In genomic region chr4:118083217-118083951, GRCm38 (mm10) we compare ENCODE assay signal across 8 mouse cellular contexts. TPM values are rescaled to one million over a fixed set of nuclear protein-coding genes. Genes with fewer than 3 reads are reported as not detected.
DNase-seq lines count a peak whose midpoint lies in the region; ATAC-seq and TF ChIP-seq lines count a peak whose summit lies in the region.

No protein-coding gene starts in this region.

- TF ChIP-seq POLR2A in cortical plate, adult 2 months (IDR thresholded peaks at IDR 0.05; ENCODE audit: extremely low read depth, insufficient read depth, low read length) = no peak

- no peak overlapping the region for H3K27ac ChIP-seq in cortical plate, adult 2 months (ENCODE audit: insufficient read depth, low read length)
- H3K27ac ChIP-seq in left cerebral cortex, adult 2 months = no peak overlapping the region

- intact Hi-C loops in left cerebral cortex, adult 2 months (cut with DNase I) = loop anchor here (1.0 to 10.0 kb wide), 5 partner anchors 155 to 491 kb away; no protein-coding TSS in a partner anchor

- H3K4me1 ChIP-seq in cortical plate, adult 2 months (ENCODE audit: control insufficient read depth, insufficient read depth, low read length) = peaks cover 4% of the 10 kb centered on the region

- peak; percentile 99 for DNase-seq in gastrocnemius, postnatal 10 days
- DNase-seq in hindlimb bud, embryonic 11.5 days (ENCODE audit: extremely low spot score, low read depth, low spot score) = peak; percentile 84
- DNase-seq in left cerebral cortex, adult 2 months (ENCODE audit: extremely low spot score in 1 of 2, low spot score in 2 of 2) = peak; percentile 90 to 96
- DNase-seq in right cerebral cortex, adult 18-20 months = peak; percentile 91
- DNase-seq in urinary bladder, adult 2 months (ENCODE audit: low spot score) = peak; percentile 97

- no peak overlapping the region for H3K4me3 ChIP-seq in cortical plate, adult 2 months (ENCODE audit: insufficient read depth, low read length)
- no peak overlapping the region for H3K4me3 ChIP-seq in left cerebral cortex, adult 2 months

- peak; percentile 52 for ATAC-seq in activated CD4-positive, CD25-positive, alpha-beta regulatory T cell, adult 4 months
- ATAC-seq in megakaryocyte, adult 5-6 weeks (ENCODE audit: poor library complexity, severe bottlenecking) = peak; percentile 94

- peak; percentile 97 for TF ChIP-seq CTCF in cortical plate, adult 2 months (IDR thresholded peaks at IDR 0.05; ENCODE audit: extremely low read depth, insufficient read depth, low read length)
- peak; percentile 96 for TF ChIP-seq CTCF in left cerebral cortex, adult 2 months (IDR thresholded peaks at IDR 0.05)

RNA-seq across cellular contexts. Expression of gene St3gal3, which starts 51.3 kb away (rescaled TPM):
- polyA plus RNA-seq in activated CD4-positive, CD25-positive, alpha-beta regulatory T cell, adult 4 months (2017; shearing (Covaris generic)) = under 1 TPM; 0.77 to 0.85 TPM
- 52.3 and 55.8 TPM in 2 replicates for polyA plus RNA-seq in cortical plate, adult 2 months (2012; rRNA removed)
- 10 to 100 TPM; 40.9 to 48.9 TPM for total RNA-seq in gastrocnemius, postnatal 10 days (2021)
- 10 to 100 TPM; 46.0 to 47.4 TPM for total RNA-seq in left cerebral cortex, adult 2 months (2021)
- 5.3 and 7.3 TPM in 2 replicates for total RNA-seq in megakaryocyte, adult 5-6 weeks (2015)
- total RNA-seq in megakaryocyte, adult 5-6 weeks (2017) = 6.6 and 7.2 TPM in 2 replicates
- polyA plus RNA-seq in urinary bladder, adult 2 months (2012; rRNA removed) = 22.8 and 27.2 TPM in 2 replicates

Comparison
In these comparisons a context has a peak if more than half of its experiments do, and no peak if none do; other contexts are left out.
1. RNA of gene St3gal3, which starts 51.3 kb away (total RNA-seq): 40.9 to 48.9 TPM in gastrocnemius, postnatal 10 days and 46.0 to 47.4 TPM in left cerebral cortex, adult 2 months; 5.3 to 7.3 TPM in megakaryocyte, adult 5-6 weeks; every median in the first group is over 4 times any median in the second.
2. Peak in every context shown above with its lines, with median percentiles within 50 percentile points of each other: DNase-seq.